Mouse (Mus musculus): ENCODE results near the gene Slc22a18.

GRCm38 (mm10) chr7:143514416-143514768 lies 40.9 kb downstream of the Slc22a18 start:
- TF ChIP-seq CTCF (IDR thresholded peaks at IDR 0.05; ENCODE audit: low read depth): no peak
- no peak for TF ChIP-seq EP300 (IDR thresholded peaks at IDR 0.05; ENCODE audit: low read depth)
